Mouse (Mus musculus) stomach, embryonic 14.5 days (tissue): ENCODE measurements at regions not wholly inside any gene's neighbourhood (a gene's known extent, or its start where the extent isn't known, plus 50 kb on each side); places are given as distances from the start of the nearest gene placed in this dataset.

Experiments used
- ATAC-seq: fragments of 200-750 bp; cut with Nextera tagmentation; 2 replicates; pipeline ENCODE4 v1.8.0; 2017; ENCODE audit warnings: low read depth, moderate TSS enrichment; ENCODE audit not compliant: insufficient number of reproducible peaks, insufficient read depth, low FRiP score
- H3K27ac ChIP-seq: fragments of 300-500 bp; sonication (generic); 2 replicates; pipeline ENCODE4 v1.5.1; 2014; ENCODE audit warnings: mild to moderate bottlenecking, low read length, moderate library complexity, mixed read lengths
- H3K27me3 ChIP-seq: fragments of 300-500 bp; sonication (generic); 2 replicates; pipeline ENCODE4 v1.6.1; 2014; ENCODE audit warnings: low read length, control low read depth, mixed read lengths; ENCODE audit not compliant: control insufficient read depth, insufficient read depth
- H3K36me3 ChIP-seq: fragments of 300-500 bp; sonication (generic); 2 replicates; pipeline ENCODE4 v1.6.1; 2014; ENCODE audit warnings: mild to moderate bottlenecking, control low read depth, low read length, moderate library complexity, mixed read lengths; ENCODE audit not compliant: control insufficient read depth, insufficient read depth
- H3K4me1 ChIP-seq: fragments of 300-500 bp; sonication (generic); 2 replicates; pipeline ENCODE4 v1.6.1; 2014; ENCODE audit warnings: low read length, control low read depth, mixed read lengths; ENCODE audit not compliant: control insufficient read depth, insufficient read depth
- H3K4me2 ChIP-seq: fragments of 300-500 bp; sonication (generic); replicated peaks from 2 replicates; pipeline ENCODE4 v1.6.1; 2014; ENCODE audit warnings: low read depth, low read length, control low read depth
- H3K4me3 ChIP-seq: fragments of 300-500 bp; sonication (generic); 2 replicates; pipeline ENCODE4 v1.5.1; 2014; ENCODE audit warnings: low read depth, low read length, control low read depth
- H3K9ac ChIP-seq: fragments of 300-500 bp; sonication (generic); replicated peaks from 2 replicates; pipeline ENCODE4 v1.6.1; 2014; ENCODE audit warnings: low read depth, mild to moderate bottlenecking, control low read depth, low read length, moderate library complexity, mixed read lengths
- H3K9me3 ChIP-seq: fragments of 300-500 bp; sonication (generic); 2 replicates; pipeline ENCODE4 v1.6.1; 2016; ENCODE audit warnings: low read depth, low read length, control low read depth; ENCODE audit not compliant: control insufficient read depth
- WGBS: fragments of 180-500 bp; shearing (Covaris S2); extraction: QIAGEN DNeasy Blood & Tissue Kit; methylation state at CpG from one replicate; pipeline ENCODE4 v1.1.7; 2014; 5-methylcytosine and 5-hydroxymethylcytosine counted together

DNA sequence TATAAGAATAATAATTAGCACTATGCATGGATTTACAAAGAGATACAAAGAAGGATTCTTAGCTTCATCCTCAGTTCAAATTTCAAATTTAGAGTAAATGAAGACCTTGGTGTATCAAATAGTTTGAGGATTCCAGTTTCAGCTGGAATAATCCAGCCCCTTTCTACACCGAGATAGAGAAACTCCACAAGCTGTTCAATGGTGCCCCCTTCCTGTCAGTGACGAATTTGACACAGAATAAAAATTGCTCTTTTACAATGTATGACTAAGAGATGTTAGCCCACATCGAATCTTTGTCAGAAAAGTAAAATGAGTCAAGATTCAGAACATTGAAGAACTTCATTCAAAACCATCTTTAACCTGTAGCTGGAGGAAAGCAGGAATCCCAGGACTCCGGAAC, 145.9 kb upstream of the Nt5c1b start:
- 29% methylated on average over 4 of the region's 4 CpGs for WGBS
- no peak overlapping the region for H3K4me2 ChIP-seq
- no peaks in the 10 kb centered on the region for H3K9me3 ChIP-seq
- no peak overlapping the region for H3K27ac ChIP-seq
- no peak overlapping the region for H3K4me3 ChIP-seq
- H3K9ac ChIP-seq: no peak overlapping the region
- ATAC-seq: no peak
- H3K36me3 ChIP-seq: no peaks in the 10 kb centered on the region
- H3K4me1 ChIP-seq: peaks cover 8% of the 10 kb centered on the region; the same call in 1 of the 2 replicates
- H3K27me3 ChIP-seq: no peaks in the 10 kb centered on the region

DNA sequence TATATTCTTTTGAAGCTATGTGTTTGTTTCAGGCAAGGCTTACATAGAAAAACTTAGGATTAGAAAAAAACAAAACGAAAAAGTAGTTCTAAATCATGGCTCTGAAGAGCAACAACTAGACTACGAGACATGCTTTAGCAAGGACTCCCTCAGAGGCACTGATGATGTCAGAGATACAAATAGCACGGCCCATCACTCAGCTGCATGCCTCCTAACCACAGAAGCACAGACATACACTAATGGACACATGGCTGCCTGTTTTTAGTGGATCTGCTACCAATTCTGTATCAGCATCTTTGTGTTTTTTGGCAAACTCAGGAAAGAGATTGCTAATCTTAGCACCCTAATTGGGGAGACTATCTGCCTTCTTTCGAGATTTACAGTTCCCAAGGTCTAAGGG, 138.6 kb upstream of the Nt5c1b start:
- no peaks in the 10 kb centered on the region for H3K9me3 ChIP-seq
- H3K4me1 ChIP-seq: no peaks in the 10 kb centered on the region; the same call in 1 of the 2 replicates
- no peak overlapping the region for H3K27ac ChIP-seq
- no peak for ATAC-seq
- H3K4me2 ChIP-seq: no peak overlapping the region
- H3K4me3 ChIP-seq: no peak overlapping the region
- no peaks in the 10 kb centered on the region for H3K27me3 ChIP-seq
- 39% methylated on average over 4 of the region's 4 CpGs for WGBS
- H3K36me3 ChIP-seq: no peaks in the 10 kb centered on the region
- H3K9ac ChIP-seq: no peak overlapping the region

DNA sequence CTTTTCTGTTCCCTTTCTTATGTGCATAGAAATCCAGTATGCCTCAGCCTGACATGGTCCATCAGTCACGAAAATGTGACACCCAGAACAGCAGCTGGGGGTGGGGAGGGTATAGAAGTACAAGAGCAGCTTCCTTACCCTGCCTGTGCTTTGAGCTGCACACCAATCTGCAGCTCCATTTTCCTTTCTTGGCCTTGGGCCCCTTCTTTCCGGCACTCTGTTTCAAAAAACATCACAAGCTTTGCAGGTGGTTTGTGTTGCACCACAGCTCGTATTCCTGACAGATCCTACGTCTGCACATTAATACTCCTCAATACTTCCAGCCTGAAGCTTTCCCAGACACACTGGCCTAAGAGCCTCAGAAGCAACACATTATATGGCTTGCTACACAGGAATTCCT, 138.1 kb upstream of the Nt5c1b start:
- Histone ChIP-seq H3K9me3 (no peaks in the 10 kb centered on the region), H3K4me1 (no peaks in the 10 kb centered on the region; the same call in 1 of the 2 replicates), H3K4me2 (no peak overlapping the region), H3K27ac (no peak overlapping the region), H3K27me3 (no peaks in the 10 kb centered on the region), H3K36me3 (no peaks in the 10 kb centered on the region), H3K9ac (no peak overlapping the region), H3K4me3 (no peak overlapping the region)
- no peak for ATAC-seq
- WGBS: 16% methylated on average over 4 of the region's 4 CpGs

DNA sequence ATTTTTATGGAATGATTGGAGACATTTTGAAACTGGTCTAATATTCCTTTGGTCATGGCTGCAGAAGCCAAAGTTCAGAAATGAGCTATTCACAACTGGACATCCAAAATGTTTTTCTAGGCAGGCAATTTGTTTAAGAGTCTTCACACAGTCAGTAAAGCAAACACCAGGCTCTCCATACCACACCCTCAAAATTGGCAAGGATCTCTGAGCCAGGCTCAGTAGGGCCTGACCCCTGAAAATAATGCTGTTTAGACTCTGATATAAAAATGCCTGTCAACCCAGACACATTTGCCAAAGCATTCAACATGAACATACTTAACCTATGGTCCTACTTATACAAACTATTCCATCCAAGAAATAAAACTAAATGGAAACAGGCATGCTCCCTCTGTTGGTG, 121.7 kb upstream of the Nt5c1b start:
- no peaks in the 10 kb centered on the region for H3K9me3 ChIP-seq
- no peak overlapping the region for H3K9ac ChIP-seq
- no peaks in the 10 kb centered on the region for H3K4me1 ChIP-seq
- ATAC-seq: no peak
- H3K4me2 ChIP-seq: no peak overlapping the region
- no peaks in the 10 kb centered on the region for H3K27me3 ChIP-seq
- no peak overlapping the region for H3K4me3 ChIP-seq
- no peak overlapping the region for H3K27ac ChIP-seq
- no peaks in the 10 kb centered on the region for H3K36me3 ChIP-seq

DNA sequence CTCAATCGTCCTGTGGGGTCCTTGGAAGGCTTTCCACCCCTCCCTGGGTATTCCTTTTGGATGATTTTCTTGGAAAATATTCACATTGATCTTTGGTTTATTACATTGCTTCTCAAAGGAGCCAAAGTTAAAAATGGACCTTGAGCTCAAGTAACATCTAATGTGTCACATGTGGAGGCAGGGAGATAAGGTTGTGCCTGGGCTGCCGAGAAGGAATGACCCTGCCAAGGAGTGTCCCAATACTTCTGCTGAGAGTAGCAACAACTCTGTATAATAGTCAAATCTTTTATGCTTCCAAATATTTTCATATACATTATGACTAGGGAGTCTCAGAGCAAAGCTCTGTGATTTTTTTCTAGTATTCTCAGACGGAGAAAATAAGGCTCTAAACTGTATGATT, 113.4 kb upstream of the Nt5c1b start:
- Histone ChIP-seq H3K36me3 (no peaks in the 10 kb centered on the region), H3K4me1 (no peaks in the 10 kb centered on the region), H3K9ac (no peak overlapping the region), H3K27ac (no peak overlapping the region), H3K4me2 (no peak overlapping the region), H3K4me3 (no peak overlapping the region), H3K27me3 (no peaks in the 10 kb centered on the region), H3K9me3 (no peaks in the 10 kb centered on the region)
- ATAC-seq: no peak
- 65% methylated on average over 3 of the region's 3 CpGs for WGBS

DNA sequence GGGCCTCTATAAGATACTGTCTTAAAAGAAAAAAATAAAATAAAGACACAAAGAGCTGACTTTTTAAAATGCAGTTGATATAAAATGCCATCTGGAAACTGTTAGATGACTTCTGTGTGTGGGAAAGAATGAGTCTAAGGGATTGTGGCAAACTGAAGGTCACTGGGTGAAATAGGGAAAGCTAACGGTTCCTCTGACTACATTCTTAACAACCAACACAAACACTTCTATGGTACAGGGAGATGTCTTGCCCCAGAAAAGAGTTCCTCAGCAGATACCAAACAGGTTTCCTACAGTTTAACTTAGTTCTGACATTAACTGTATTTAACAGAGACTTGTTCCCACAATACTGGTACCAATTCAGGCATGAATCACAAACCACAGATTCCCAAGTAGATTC, 103.6 kb upstream of the Nt5c1b start:
- Histone ChIP-seq H3K4me3 (no peak overlapping the region), H3K27me3 (no peaks in the 10 kb centered on the region), H3K36me3 (no peaks in the 10 kb centered on the region), H3K9me3 (no peaks in the 10 kb centered on the region), H3K9ac (no peak overlapping the region), H3K4me1 (no peaks in the 10 kb centered on the region), H3K27ac (no peak overlapping the region), H3K4me2 (no peak overlapping the region)
- WGBS: 57% methylated on average over 1 of the region's 1 CpGs
- no peak for ATAC-seq

DNA sequence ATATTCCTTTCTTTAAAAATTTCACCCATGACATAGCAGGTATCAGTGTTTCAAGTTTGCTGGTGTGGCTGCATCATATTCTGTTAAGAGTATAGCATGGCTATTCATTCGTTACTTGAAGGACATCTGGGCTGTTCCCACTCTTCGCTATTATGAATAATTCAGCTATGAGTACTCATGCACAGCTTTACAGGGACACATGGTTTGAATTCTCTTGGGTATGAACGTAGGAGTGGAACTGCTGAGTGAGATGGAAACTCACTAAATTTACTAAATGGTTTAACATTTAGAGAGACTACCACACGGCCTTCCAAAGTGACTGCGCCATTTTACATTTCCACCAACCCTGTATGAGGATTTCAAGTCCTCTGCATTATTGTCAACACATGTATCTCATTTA, 97.7 kb upstream of the Nt5c1b start:
- H3K36me3 ChIP-seq: no peaks in the 10 kb centered on the region
- no peak overlapping the region for H3K4me3 ChIP-seq
- no peak for ATAC-seq
- no peaks in the 10 kb centered on the region for H3K9me3 ChIP-seq
- no peak overlapping the region for H3K27ac ChIP-seq
- H3K4me1 ChIP-seq: peaks cover 4% of the 10 kb centered on the region; the same call in 1 of the 2 replicates
- no peak overlapping the region for H3K4me2 ChIP-seq
- 89% methylated on average over 5 of the region's 5 CpGs for WGBS
- no peaks in the 10 kb centered on the region for H3K27me3 ChIP-seq
- no peak overlapping the region for H3K9ac ChIP-seq

DNA sequence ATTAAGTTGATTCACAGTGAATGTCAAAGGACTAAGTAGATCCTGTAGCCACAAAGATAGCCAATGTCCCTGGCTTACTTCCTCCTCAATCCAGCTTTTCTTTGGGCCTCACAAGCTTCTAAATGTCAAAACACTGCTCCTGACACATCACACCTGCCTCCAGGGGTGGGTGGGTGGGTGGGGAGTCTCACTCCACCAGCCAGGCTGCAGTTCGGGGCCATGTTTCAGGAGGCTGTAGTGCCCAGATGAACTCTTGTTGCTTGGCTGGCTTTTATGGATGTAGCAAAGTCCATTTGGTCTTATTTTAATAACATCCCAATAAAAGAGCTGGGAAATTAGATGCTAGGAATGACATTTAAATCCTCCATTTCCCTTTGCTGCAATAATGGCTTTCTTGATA, 94.5 kb upstream of the Nt5c1b start:
- no peak overlapping the region for H3K4me2 ChIP-seq
- peaks cover 4% of the 10 kb centered on the region; the same call in 1 of the 2 replicates for H3K4me1 ChIP-seq
- H3K4me3 ChIP-seq: no peak overlapping the region
- H3K9ac ChIP-seq: no peak overlapping the region
- no peak overlapping the region for H3K27ac ChIP-seq
- WGBS: 67% methylated on average over 1 of the region's 1 CpGs
- ATAC-seq: no peak
- H3K9me3 ChIP-seq: no peaks in the 10 kb centered on the region
- H3K27me3 ChIP-seq: no peaks in the 10 kb centered on the region
- no peaks in the 10 kb centered on the region for H3K36me3 ChIP-seq

DNA sequence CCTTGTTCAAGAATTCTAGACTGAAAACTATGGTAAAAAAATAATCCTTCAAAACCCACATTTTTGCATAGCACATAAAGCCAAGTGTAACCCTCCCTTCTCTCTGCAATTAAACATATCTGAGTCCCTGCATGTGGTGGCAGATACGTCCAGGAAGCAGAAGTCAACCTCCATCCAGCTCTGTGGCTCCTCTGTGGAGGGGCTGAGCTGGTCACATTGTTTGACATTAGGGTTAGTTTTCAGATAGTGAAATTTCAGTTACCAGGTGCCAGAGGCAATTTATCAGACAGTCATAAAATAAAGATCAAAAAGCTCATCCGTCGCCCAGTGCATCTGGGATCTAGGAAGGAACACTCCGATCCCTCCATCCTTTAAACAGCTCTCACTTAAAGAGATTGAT, 77.1 kb upstream of the Nt5c1b start:
- Histone ChIP-seq H3K27ac (no peak overlapping the region), H3K9me3 (no peaks in the 10 kb centered on the region), H3K4me2 (no peak overlapping the region), H3K27me3 (no peaks in the 10 kb centered on the region), H3K9ac (no peak overlapping the region), H3K4me1 (no peaks in the 10 kb centered on the region), H3K36me3 (no peaks in the 10 kb centered on the region), H3K4me3 (no peak overlapping the region)
- WGBS: 26% methylated on average over 4 of the region's 4 CpGs
- no peak for ATAC-seq
